Mouse (Mus musculus): Measurements from ENCODE around the gene Gk2. TPM values are rescaled to one million over a fixed set of nuclear protein-coding genes. Genes with fewer than 3 reads are reported as not detected.

Gene Gk2
- polyA plus RNA-seq, 1 experiment from 2014 or later = not detected

DNA sequence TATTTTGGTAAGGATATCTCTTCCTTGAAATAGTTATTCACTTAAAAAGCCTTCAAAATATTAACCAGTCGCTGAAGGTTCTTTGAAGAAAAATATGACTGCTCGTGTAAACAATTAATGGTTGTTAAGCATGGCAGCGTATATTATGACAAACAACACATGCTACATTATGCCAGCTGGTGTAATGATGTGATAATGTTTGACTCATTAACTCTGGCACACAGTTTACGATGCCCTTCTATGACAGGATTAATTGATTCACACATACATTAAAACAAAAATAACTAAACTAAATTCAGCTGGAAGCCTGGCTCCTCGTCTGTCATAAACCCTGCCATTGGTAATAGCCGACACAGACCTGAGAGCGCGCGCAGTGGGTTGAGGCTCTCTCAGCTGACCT, 26.8 kb downstream of the Gk2 start:
- WGBS = 86% methylated on average over 9 of the region's 9 CpGs
- Histone ChIP-seq H3K4me1 (no peaks in the 10 kb centered on the region), H3K4me3 (no peak overlapping the region), H3K27me3 (ENCODE audit: insufficient read depth, poor library complexity, severe bottlenecking) (no peaks in the 10 kb centered on the region), H3K27ac (no peak overlapping the region), H3K36me3 (no peaks in the 10 kb centered on the region), H3K9me3 (no peaks in the 10 kb centered on the region)
- no peak for DNase-seq (ENCODE audit: low spot score)

GRCm38 (mm10) chr5:97421669-97422068, 35.2 kb downstream of the Gk2 start:
- 86% methylated on average over 2 of the region's 2 CpGs for WGBS
- Histone ChIP-seq H3K36me3 (no peaks in the 10 kb centered on the region), H3K27me3 (ENCODE audit: insufficient read depth, poor library complexity, severe bottlenecking) (no peaks in the 10 kb centered on the region), H3K4me1 (no peaks in the 10 kb centered on the region), H3K9me3 (no peaks in the 10 kb centered on the region), H3K27ac (no peak overlapping the region), H3K4me3 (no peak overlapping the region)
- no peak for DNase-seq (ENCODE audit: low spot score)

- no peaks in the 10 kb centered on the region for H3K9me3 ChIP-seq
- H3K27me3 ChIP-seq (ENCODE audit: insufficient read depth, poor library complexity, severe bottlenecking) = no peaks in the 10 kb centered on the region
- H3K36me3 ChIP-seq = no peaks in the 10 kb centered on the region
- H3K4me1 ChIP-seq = no peaks in the 10 kb centered on the region
- H3K4me3 ChIP-seq = no peak overlapping the region
- DNase-seq (ENCODE audit: low spot score) = no peak
- 58% methylated on average over 2 of the region's 2 CpGs for WGBS
- H3K27ac ChIP-seq = no peak overlapping the region
Observed at GRCm38 (mm10) chr5:97417185-97417584, 39.6 kb downstream of the Gk2 start.

DNA sequence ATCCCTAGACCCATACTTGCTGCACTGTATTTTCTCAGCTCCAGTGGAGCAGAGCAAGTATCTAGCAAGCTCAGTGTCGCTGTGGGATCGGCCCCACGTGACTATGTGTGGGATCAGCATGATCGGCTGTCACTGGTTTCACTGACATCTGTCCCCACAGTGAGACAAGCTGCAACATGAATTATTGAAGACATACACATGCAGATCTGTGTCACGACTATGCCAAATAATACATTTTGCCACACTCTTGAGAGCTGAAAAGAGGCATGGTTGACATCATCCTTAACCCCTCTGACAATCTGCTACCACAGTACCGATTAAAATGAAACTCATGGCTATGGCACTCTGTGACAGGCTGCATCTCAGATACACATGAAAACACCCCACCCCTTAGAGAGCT, 41.0 kb downstream of the Gk2 start:
- Histone ChIP-seq H3K27me3 (ENCODE audit: insufficient read depth, poor library complexity, severe bottlenecking) (no peaks in the 10 kb centered on the region), H3K9me3 (no peaks in the 10 kb centered on the region), H3K36me3 (no peaks in the 10 kb centered on the region), H3K4me1 (no peaks in the 10 kb centered on the region), H3K27ac (no peak overlapping the region), H3K4me3 (no peak overlapping the region)
- WGBS = 86% methylated on average over 6 of the region's 6 CpGs
- DNase-seq (ENCODE audit: low spot score) = no peak

DNA sequence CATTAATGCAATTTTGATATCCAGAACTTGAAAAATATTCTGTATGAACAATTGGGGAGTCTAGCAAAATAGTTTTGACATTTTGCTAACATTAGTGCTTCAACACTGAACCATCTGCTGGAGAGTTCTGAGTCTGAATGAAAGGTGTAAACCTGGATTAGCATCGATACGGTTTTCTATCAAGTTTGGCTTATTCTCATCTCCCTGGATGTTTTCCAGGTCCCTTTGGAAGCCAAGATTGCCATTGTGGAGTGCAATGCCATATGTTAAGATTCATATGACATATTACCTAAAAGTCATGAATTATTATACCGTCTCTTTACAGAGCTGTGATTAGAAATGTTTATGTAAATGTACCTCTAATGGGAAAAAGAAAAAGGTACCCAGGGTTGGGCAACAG, 43.1 kb downstream of the Gk2 start:
- Histone ChIP-seq H3K36me3 (no peaks in the 10 kb centered on the region), H3K4me3 (no peak overlapping the region), H3K27me3 (ENCODE audit: insufficient read depth, poor library complexity, severe bottlenecking) (no peaks in the 10 kb centered on the region), H3K27ac (no peak overlapping the region), H3K4me1 (no peaks in the 10 kb centered on the region), H3K9me3 (no peaks in the 10 kb centered on the region)
- WGBS = 81% methylated on average over 3 of the region's 3 CpGs
- DNase-seq (ENCODE audit: low spot score) = no peak

GRCm38 (mm10) chr5:97410190-97410589, 46.6 kb downstream of the Gk2 start:
- Histone ChIP-seq H3K9me3 (no peaks in the 10 kb centered on the region), H3K27ac (no peak overlapping the region), H3K4me3 (no peak overlapping the region), H3K4me1 (no peaks in the 10 kb centered on the region), H3K27me3 (ENCODE audit: insufficient read depth, poor library complexity, severe bottlenecking) (no peaks in the 10 kb centered on the region), H3K36me3 (no peaks in the 10 kb centered on the region)
- DNase-seq (ENCODE audit: low spot score) = no peak
- 89% methylated on average over 6 of the region's 6 CpGs for WGBS

DNA sequence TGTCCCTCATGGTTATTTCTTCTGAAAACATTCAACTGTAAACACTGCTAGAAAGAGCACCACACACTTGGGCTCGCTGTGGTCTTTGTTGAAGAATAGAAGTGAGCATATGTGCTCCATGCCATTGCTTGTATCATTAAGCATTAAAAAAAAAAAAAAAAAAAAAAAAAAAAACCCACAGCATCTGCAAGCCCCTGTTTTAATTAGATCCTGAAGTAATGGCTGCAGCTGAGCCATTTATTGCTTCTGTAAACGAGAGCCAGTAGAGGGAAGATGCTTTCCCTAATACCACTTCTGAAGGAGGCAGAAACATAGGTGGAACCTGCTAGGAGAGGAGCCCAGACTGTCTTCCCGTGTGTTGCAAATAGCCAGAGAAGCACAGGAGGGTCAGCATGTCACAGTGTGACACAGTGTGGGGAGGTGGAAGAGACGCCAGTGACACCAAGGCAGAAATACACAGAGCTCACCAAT, 47.6 kb downstream of the Gk2 start:
- H3K27me3 ChIP-seq (ENCODE audit: insufficient read depth, poor library complexity, severe bottlenecking) = no peaks in the 10 kb centered on the region
- H3K4me3 ChIP-seq = no peak overlapping the region
- whole genome bisulfite sequencing = 65% methylated on average over 4 of the region's 4 CpGs

More for the DNA sequence above, 47.6 kb downstream of the Gk2 start:
- DNase-seq (ENCODE audit: low spot score) = no peak
- Histone ChIP-seq H3K27ac (no peak overlapping the region), H3K36me3 (no peaks in the 10 kb centered on the region), H3K4me1 (no peaks in the 10 kb centered on the region), H3K9me3 (no peaks in the 10 kb centered on the region)

Other genes with a start within 250 kb of the Gk2 start
- gene Naa11, start 64.6 kb downstream of the Gk2 start, polyA plus RNA-seq (2016; fragmentation: Nextera tagmentation; extraction: Ambion mirVana) = not detected in 2 replicates

Measured in heart, embryonic 10.5 days (tissue).